Mouse (Mus musculus) hindbrain, embryonic 11.5 days (tissue): ENCODE data around the gene Hip1. TPM values are rescaled to one million over a fixed set of nuclear protein-coding genes. Genes with fewer than 3 reads are reported as not detected.

Experiments used
- ATAC-seq: fragments of 200-750 bp; cut with Nextera tagmentation; 2 replicates; pipeline ENCODE4 v1.8.0; 2017; ENCODE audit warnings: mild to moderate bottlenecking, moderate TSS enrichment, moderate library complexity; ENCODE audit not compliant: low FRiP score
- DNase-seq: peaks from one replicate; pipeline ENCODE4 v3.0.0-alpha.2; 2015; ENCODE audit warnings: low spot score
- H3K27ac ChIP-seq: fragments of 300-500 bp; sonication (generic); 2 replicates; pipeline ENCODE4 v1.5.1; 2014; ENCODE audit warnings: mild to moderate bottlenecking, low read depth, low read length
- H3K27me3 ChIP-seq: fragments of 300-500 bp; sonication (generic); 2 replicates; pipeline ENCODE4 v1.6.1; 2014; ENCODE audit warnings: mild to moderate bottlenecking, low read length, moderate library complexity, mixed read lengths; ENCODE audit not compliant: control insufficient read depth, insufficient read depth
- H3K36me3 ChIP-seq: fragments of 300-500 bp; sonication (generic); 2 replicates; pipeline ENCODE4 v1.6.1; 2014; ENCODE audit warnings: mild to moderate bottlenecking, low read length, moderate library complexity, mixed read lengths; ENCODE audit not compliant: control insufficient read depth, insufficient read depth
- H3K4me1 ChIP-seq: fragments of 300-500 bp; sonication (generic); replicated peaks from 2 replicates; pipeline ENCODE4 v1.6.1; 2014; ENCODE audit warnings: low read length, mixed read lengths; ENCODE audit not compliant: control insufficient read depth, insufficient read depth
- H3K4me2 ChIP-seq: fragments of 300-500 bp; sonication (generic); replicated peaks from 2 replicates; pipeline ENCODE4 v1.6.1; 2014; ENCODE audit warnings: mild to moderate bottlenecking, low read depth, low read length
- H3K4me3 ChIP-seq: fragments of 300-500 bp; sonication (generic); 2 replicates; pipeline ENCODE4 v1.5.1; 2014; ENCODE audit warnings: low read depth, low read length
- H3K9ac ChIP-seq: fragments of 300-500 bp; sonication (generic); 2 replicates; pipeline ENCODE4 v1.6.1; 2014; ENCODE audit warnings: low read depth, low read length
- H3K9me3 ChIP-seq: fragments of 300-500 bp; sonication (generic); 2 replicates; pipeline ENCODE4 v1.6.1; 2016; ENCODE audit warnings: low read length; ENCODE audit not compliant: control insufficient read depth
- WGBS: fragments of 180-500 bp; shearing (Covaris S2); extraction: QIAGEN DNeasy Blood & Tissue Kit; methylation state at CpG from one replicate; pipeline ENCODE4 v1.1.7; 2014; 5-methylcytosine and 5-hydroxymethylcytosine counted together
- polyA plus RNA-seq: library from polyadenylated mRNA; unstranded; fragments of >200 nt; fragmentation: Nextera tagmentation; extraction: Ambion mirVana; gene quantifications from 2 replicates; pipeline ENCODE4 v1.2.1, GENCODE M21; 2014

The Hip1 gene
- polyA plus RNA-seq, 1 experiment from 2014 or later: 50.0 TPM

DNA sequence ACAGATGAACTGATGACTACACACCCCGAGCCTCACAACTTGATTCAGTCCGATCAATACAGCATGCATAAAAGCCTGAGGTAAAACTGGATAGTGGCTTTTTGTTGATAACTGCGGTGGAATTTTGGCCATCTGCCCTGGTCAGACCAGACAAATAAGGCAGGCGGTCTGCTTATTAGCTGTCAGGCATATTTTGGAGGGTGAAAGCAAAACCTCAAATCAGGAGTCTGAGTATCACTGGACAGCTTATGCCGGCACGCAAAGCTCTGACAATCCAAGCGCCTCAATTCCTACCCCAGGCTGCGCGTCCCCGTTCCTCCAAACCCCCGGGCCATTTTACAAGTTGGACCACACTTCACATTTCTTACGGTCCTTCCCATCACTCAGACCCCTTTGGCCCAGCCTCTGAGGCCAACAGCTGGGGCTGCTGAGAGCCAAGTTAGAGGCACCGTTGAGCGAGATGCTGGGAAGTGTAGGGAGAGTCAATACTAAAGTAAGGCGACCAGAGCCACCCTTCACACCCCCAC is 825 bp downstream of the Hip1 start:
- no peak for ATAC-seq
- peak overlapping the region; percentile 75 for H3K9ac ChIP-seq
- peak overlapping the region; percentile 92 for H3K4me2 ChIP-seq
- peaks cover 3% of the 10 kb centered on the region for H3K4me1 ChIP-seq
- no peaks in the 10 kb centered on the region for H3K36me3 ChIP-seq
- no peak overlapping the region for H3K27ac ChIP-seq
- DNase-seq: no peak
- H3K9me3 ChIP-seq: no peaks in the 10 kb centered on the region
- 8% methylated on average over 15 of the region's 15 CpGs for WGBS
- peak overlapping the region; percentile 79 for H3K4me3 ChIP-seq
- no peaks in the 10 kb centered on the region; the same call in 1 of the 2 replicates for H3K27me3 ChIP-seq

DNA sequence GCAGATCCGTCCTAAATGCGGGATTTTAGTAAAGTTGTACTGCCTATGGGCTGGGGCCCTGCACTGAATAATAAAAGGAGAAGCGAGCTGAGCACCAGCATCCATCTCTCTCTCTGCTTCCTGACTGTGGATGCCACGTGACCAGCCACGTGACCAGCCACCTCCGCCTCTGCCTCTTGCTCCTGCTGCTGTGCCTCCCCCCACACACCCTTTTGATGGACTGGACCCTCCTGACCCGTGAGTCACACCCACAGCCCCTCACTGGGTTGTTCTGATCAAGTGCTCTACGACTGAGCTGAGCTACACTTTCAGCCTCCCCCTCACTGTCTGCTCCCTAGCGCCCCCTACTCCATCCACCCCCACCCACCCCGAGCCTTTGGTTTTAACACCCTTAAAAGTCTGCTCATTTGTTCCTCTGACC is 7.1 kb downstream of the Hip1 start:
- WGBS: 72% methylated on average over 10 of the region's 10 CpGs
- Histone ChIP-seq H3K4me2 (no peak overlapping the region), H3K36me3 (no peaks in the 10 kb centered on the region), H3K4me1 (no peaks in the 10 kb centered on the region), H3K9me3 (no peaks in the 10 kb centered on the region), H3K27me3 (no peaks in the 10 kb centered on the region), H3K4me3 (no peak overlapping the region), H3K27ac (no peak overlapping the region), H3K9ac (no peak overlapping the region)
- ATAC-seq: no peak
- DNase-seq: no peak

DNA sequence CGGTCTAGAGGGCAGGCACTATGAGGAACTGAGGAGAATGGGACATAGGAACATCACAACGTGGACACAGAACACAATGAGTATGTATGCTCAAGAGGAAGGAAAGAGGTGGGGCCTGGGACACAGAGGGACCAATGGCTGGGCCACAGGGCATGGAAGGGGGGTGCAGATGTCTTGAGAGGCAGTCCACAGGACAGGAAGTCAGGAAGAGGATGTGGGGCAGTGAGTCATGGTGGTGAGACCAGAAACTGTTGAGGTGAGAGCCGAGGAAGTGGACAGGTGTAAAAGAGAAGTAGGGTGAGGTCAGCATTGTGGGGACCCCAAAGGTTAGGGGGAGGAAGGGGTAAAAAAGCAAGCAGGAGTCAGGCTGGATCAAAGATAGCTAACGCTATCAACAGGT is 7.6 kb downstream of the Hip1 start:
- Histone ChIP-seq H3K4me2 (no peak overlapping the region), H3K36me3 (no peaks in the 10 kb centered on the region), H3K27ac (no peak overlapping the region), H3K9me3 (no peaks in the 10 kb centered on the region), H3K4me1 (no peaks in the 10 kb centered on the region), H3K27me3 (no peaks in the 10 kb centered on the region), H3K4me3 (no peak overlapping the region), H3K9ac (no peak overlapping the region)
- DNase-seq (no peak), ATAC-seq (no peak)
- 79% methylated on average over 4 of the region's 4 CpGs for WGBS

DNA sequence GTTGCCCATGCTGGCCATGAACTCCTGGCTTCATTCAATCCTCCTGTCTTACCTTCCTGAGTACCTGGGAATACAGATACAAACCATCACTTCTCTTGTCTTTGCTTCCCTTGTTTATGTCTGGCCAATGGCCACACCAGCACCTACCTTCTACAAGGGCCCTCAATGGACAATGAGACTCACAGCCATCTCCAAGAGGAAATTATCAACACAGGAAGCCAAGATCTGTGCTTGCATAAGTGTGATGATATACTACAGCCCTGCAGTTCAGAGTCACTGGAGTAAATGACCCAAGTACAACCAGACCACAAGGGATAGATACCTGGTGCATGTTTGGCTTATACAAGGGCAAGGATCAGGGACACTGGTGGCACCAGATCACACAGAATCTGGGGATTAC is 9.1 kb downstream of the Hip1 start:
- Histone ChIP-seq H3K4me3 (no peak overlapping the region), H3K9ac (no peak overlapping the region), H3K36me3 (no peaks in the 10 kb centered on the region), H3K4me1 (no peaks in the 10 kb centered on the region), H3K27ac (no peak overlapping the region), H3K9me3 (no peaks in the 10 kb centered on the region), H3K27me3 (no peaks in the 10 kb centered on the region), H3K4me2 (no peak overlapping the region)
- DNase-seq: no peak
- no peak for ATAC-seq

DNA sequence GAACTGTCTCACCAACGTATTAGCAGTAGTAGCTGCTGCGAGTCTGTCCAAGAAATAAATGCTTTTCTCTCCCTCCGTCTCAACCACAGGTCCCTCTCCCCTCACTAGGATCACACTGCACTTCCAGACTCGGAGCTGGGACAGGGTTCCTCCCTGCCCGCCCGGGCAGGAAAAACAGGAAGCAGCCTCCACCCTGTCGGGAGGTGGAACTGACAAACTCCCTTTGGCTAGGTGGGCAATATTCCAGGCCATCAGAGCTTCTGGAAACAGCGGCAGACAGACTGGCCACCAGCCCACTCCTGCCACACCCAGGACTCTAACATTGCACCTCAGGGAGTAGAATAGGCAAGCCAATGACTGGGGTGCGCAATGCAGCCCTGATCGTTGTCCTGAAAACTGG is 11.5 kb downstream of the Hip1 start:
- no peaks in the 10 kb centered on the region for H3K27me3 ChIP-seq
- H3K36me3 ChIP-seq: no peaks in the 10 kb centered on the region
- H3K4me3 ChIP-seq: no peak overlapping the region
- no peak for DNase-seq
- no peaks in the 10 kb centered on the region for H3K4me1 ChIP-seq
- no peak for ATAC-seq
- H3K27ac ChIP-seq: no peak overlapping the region
- H3K9ac ChIP-seq: no peak overlapping the region
- no peaks in the 10 kb centered on the region for H3K9me3 ChIP-seq
- no peak overlapping the region for H3K4me2 ChIP-seq
- WGBS: 88% methylated on average over 10 of the region's 10 CpGs

DNA sequence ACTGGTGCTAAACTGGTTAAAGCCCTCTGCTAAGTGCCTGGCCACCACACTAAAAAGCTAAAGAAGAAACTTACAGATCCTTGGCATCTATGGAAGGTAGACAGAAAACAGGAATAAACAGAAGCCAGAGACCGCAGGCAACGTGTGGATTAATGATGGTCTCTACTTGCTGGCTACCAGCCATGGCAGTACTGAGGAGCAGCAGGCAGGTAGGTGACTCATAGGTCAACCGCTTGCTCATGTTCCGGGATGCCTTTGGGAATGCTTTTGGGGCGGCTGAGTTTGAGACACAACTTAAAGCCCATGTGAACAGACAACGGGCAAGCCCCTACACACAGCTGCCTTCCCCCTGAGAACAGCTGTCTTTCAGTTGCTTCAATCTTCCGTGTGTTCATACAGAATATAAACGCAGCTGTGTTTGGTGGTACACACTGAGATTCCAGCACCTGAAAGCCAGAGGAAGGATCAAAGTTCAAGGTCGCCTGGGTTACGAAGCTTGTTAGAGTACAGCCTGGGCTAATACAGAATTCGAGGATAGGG is 13.5 kb downstream of the Hip1 start:
- H3K27ac ChIP-seq: no peak overlapping the region
- ATAC-seq (no peak), DNase-seq (no peak)
- WGBS: 88% methylated on average over 11 of the region's 11 CpGs
- no peak overlapping the region for H3K4me2 ChIP-seq
- H3K27me3 ChIP-seq: no peaks in the 10 kb centered on the region
- H3K9ac ChIP-seq: no peak overlapping the region
- H3K4me1 ChIP-seq: no peaks in the 10 kb centered on the region
- no peaks in the 10 kb centered on the region for H3K36me3 ChIP-seq
- no peak overlapping the region for H3K4me3 ChIP-seq
- no peaks in the 10 kb centered on the region for H3K9me3 ChIP-seq

DNA sequence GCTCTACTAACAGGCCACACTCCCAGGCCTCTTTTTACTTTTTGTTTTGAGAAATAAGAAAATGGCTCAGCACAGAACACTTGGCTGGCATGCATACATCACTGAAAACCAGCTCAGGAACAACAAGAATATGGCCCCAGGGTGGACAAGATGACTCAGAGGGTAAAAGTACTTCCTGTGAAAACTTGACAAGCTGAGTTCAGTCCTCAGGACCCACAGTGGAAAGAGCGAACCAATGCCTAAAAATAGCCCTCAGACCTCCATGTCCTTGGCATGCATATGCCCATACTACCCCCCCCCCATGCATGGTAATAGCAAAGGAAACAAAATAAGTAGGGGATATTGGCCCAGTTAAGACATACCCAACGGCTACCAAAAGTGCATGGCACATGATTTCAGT is 15.0 kb downstream of the Hip1 start:
- ATAC-seq (no peak), DNase-seq (no peak)
- Histone ChIP-seq H3K9me3 (no peaks in the 10 kb centered on the region), H3K4me3 (no peak overlapping the region), H3K27me3 (no peaks in the 10 kb centered on the region), H3K27ac (no peak overlapping the region), H3K36me3 (no peaks in the 10 kb centered on the region), H3K4me2 (no peak overlapping the region), H3K9ac (no peak overlapping the region), H3K4me1 (no peaks in the 10 kb centered on the region)
- 91% methylated on average over 2 of the region's 2 CpGs for WGBS

DNA sequence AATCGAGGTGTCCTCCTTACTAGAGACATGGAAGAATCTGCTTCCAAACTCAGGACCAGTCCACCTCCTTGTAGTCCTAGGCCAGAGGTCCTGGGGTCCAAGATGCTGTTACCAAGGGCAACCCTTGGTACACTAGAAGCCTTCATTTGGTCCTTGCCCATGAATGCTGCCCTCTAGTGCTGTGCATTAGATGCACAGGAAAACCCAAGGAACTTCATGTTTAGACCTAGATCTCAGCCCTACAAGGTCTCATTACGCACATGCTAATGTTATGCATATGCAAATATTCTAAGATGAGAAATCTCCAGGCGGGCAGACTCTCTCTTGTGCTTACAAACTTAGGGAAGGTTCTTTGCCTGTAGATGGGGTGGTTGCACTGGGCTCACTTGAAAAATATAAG is 15.6 kb downstream of the Hip1 start:
- Histone ChIP-seq H3K27me3 (no peaks in the 10 kb centered on the region), H3K4me3 (no peak overlapping the region), H3K36me3 (no peaks in the 10 kb centered on the region), H3K4me2 (no peak overlapping the region), H3K27ac (no peak overlapping the region), H3K9ac (no peak overlapping the region), H3K4me1 (no peaks in the 10 kb centered on the region), H3K9me3 (no peaks in the 10 kb centered on the region)
- WGBS: 70% methylated on average over 3 of the region's 3 CpGs
- DNase-seq (peak; percentile 19), ATAC-seq (no peak)

DNA sequence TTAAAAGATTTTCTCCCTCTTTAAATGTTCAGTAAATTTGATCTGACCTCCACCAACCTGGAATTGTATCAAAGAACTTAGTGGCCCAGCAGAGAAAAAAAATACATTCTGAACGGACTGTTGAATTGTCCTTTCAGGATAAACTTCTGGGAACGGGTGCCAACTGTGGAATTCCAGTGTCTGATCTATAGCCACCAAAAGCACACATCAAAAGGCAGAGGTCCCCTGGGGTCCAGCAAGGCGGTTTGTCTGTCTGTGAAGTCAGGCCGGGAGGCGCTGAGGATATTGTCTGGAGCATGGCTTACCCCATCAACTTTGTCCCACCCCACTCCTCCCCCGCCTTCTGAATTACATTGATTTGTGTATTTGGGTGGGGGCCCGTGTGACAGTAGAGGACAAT is 16.9 kb downstream of the Hip1 start:
- no peaks in the 10 kb centered on the region for H3K4me1 ChIP-seq
- WGBS: 39% methylated on average over 7 of the region's 7 CpGs
- ATAC-seq: no peak

More for the DNA sequence above, 16.9 kb downstream of the Hip1 start:
- Histone ChIP-seq H3K9ac (no peak overlapping the region), H3K4me3 (no peak overlapping the region), H3K9me3 (no peaks in the 10 kb centered on the region), H3K27ac (no peak overlapping the region), H3K4me2 (no peak overlapping the region), H3K27me3 (no peaks in the 10 kb centered on the region), H3K36me3 (no peaks in the 10 kb centered on the region)
- DNase-seq: no peak
